Mouse (Mus musculus) forebrain, postnatal 0 days (tissue): Measurements from ENCODE around the gene Rab11a. TPM values are rescaled to one million over a fixed set of nuclear protein-coding genes. Genes with fewer than 3 reads are reported as not detected.
"Not testable (repeated sequence)": the region's sequence is repeated elsewhere in the genome, so short reads cannot be mapped to it uniquely, and the experiment has no call there.

Source experiments
- ATAC-seq: fragments of 200-750 bp; cut with Nextera tagmentation; 2 replicates; pipeline ENCODE4 v1.8.0; 2017; ENCODE audit warnings: mild to moderate bottlenecking, moderate library complexity
- DNase-seq: peaks from one replicate; pipeline ENCODE4 v3.0.0-alpha.2; 2015
- H3K27ac ChIP-seq: fragments of 300-500 bp; sonication (generic); 2 replicates; pipeline ENCODE4 v1.5.1; 2014; ENCODE audit warnings: low read depth, mild to moderate bottlenecking, antibody characterized with exemption, low read length, moderate library complexity, mixed read lengths
- H3K27me3 ChIP-seq: fragments of 300-500 bp; sonication (generic); 2 replicates; pipeline ENCODE4 v1.6.1; 2014; ENCODE audit warnings: mild to moderate bottlenecking, low read length, mixed read lengths; ENCODE audit not compliant: insufficient read depth
- H3K36me3 ChIP-seq: fragments of 300-500 bp; sonication (generic); 2 replicates; pipeline ENCODE4 v1.6.1; 2014; ENCODE audit warnings: mild to moderate bottlenecking, moderate library complexity; ENCODE audit not compliant: insufficient read depth
- H3K4me1 ChIP-seq: fragments of 300-500 bp; sonication (generic); 2 replicates; pipeline ENCODE4 v1.6.1; 2014; ENCODE audit warnings: antibody characterized with exemption; ENCODE audit not compliant: insufficient read depth
- H3K4me2 ChIP-seq: fragments of 300-500 bp; sonication (generic); 2 replicates; pipeline ENCODE4 v1.6.1; 2014; ENCODE audit warnings: low read depth, mild to moderate bottlenecking, moderate library complexity
- H3K4me3 ChIP-seq: fragments of 300-500 bp; sonication (generic); 2 replicates; pipeline ENCODE4 v1.5.1; 2014; ENCODE audit warnings: low read depth, low read length, mixed read lengths
- H3K9ac ChIP-seq: fragments of 300-500 bp; sonication (generic); 2 replicates; pipeline ENCODE4 v1.6.1; 2014; ENCODE audit warnings: mild to moderate bottlenecking
- H3K9me3 ChIP-seq: fragments of 300-500 bp; sonication (generic); 2 replicates; pipeline ENCODE4 v1.6.1; 2016; ENCODE audit warnings: low read length
- CTCF ChIP-seq: sonication (generic); IDR thresholded peaks from 2 replicates; pipeline ENCODE4 v1.5.1; 2016; ENCODE audit warnings: antibody characterized with exemption, control low read depth, low read depth
- WGBS: fragments of 180-500 bp; shearing (Covaris S2); extraction: QIAGEN DNeasy Blood & Tissue Kit; methylation state at CpG from one replicate; pipeline ENCODE4 v1.1.7; 2014; 5-methylcytosine and 5-hydroxymethylcytosine counted together
- polyA plus RNA-seq: library from polyadenylated mRNA; unstranded; fragments of >200 nt; fragmentation: Nextera tagmentation; extraction: Ambion mirVana; gene quantifications from 2 replicates; pipeline ENCODE4 v1.2.1, GENCODE M21; 2015
- total RNA-seq: library from RNA; depleted of rRNA; stranded (reverse); fragments of >200 nt; gene quantifications from 2 replicates; pipeline ENCODE4 v1.2.3, GENCODE M21; 2014

Gene Rab11a
- total and polyA plus RNA-seq, 2 experiments from 2014 or later = 236 to 471 TPM

- WGBS = 82% methylated on average over 6 of the region's 6 CpGs
- no peak overlapping the region for H3K9ac ChIP-seq
- no peaks in the 10 kb centered on the region for H3K27me3 ChIP-seq
These were observed 3.4 kb downstream of the Rab11a start for GRCm38 (mm10) chr9:64734166-64734565.

GRCm38 (mm10) chr9:64731029-64731560 is 6.5 kb downstream of the Rab11a start:
- H3K27ac ChIP-seq = no peak overlapping the region
- H3K4me1 ChIP-seq = peaks cover 4% of the 10 kb centered on the region
- TF ChIP-seq CTCF = no peak
- no peak overlapping the region for H3K4me3 ChIP-seq
- H3K27me3 ChIP-seq = no peaks in the 10 kb centered on the region
- peaks cover 12% of the 10 kb centered on the region for H3K36me3 ChIP-seq
- 92% methylated on average over 3 of the region's 3 CpGs for whole genome bisulfite sequencing
- H3K4me2 ChIP-seq = no peak overlapping the region
- H3K9me3 ChIP-seq = no peaks in the 10 kb centered on the region
- DNase-seq = no peak
- no peak overlapping the region for H3K9ac ChIP-seq
- ATAC-seq = no peak

More at GRCm38 (mm10) chr9:64734166-64734565, 3.4 kb downstream of the Rab11a start:
- ATAC-seq (no peak), DNase-seq (no peak)
- H3K27ac ChIP-seq = no peak overlapping the region
- no peak overlapping the region for H3K4me3 ChIP-seq
- H3K36me3 ChIP-seq = no peaks in the 10 kb centered on the region
- H3K9me3 ChIP-seq = no peaks in the 10 kb centered on the region
- TF ChIP-seq CTCF = no peak
- peaks cover 7% of the 10 kb centered on the region for H3K4me1 ChIP-seq
- H3K4me2 ChIP-seq = no peak overlapping the region

- DNase-seq (no peak), ATAC-seq (no peak)
- 96% methylated on average over 5 of the region's 5 CpGs for WGBS
- peaks cover 33% of the 10 kb centered on the region for H3K36me3 ChIP-seq
- no peak overlapping the region for H3K9ac ChIP-seq
- no peak overlapping the region for H3K4me2 ChIP-seq
- H3K27ac ChIP-seq = no peak overlapping the region
- no peaks in the 10 kb centered on the region for H3K9me3 ChIP-seq
- H3K27me3 ChIP-seq = no peaks in the 10 kb centered on the region
- H3K4me3 ChIP-seq = no peak overlapping the region
- H3K4me1 ChIP-seq = no peaks in the 10 kb centered on the region
- no peak for TF ChIP-seq CTCF
These were observed 11.1 kb downstream of the Rab11a start for GRCm38 (mm10) chr9:64726454-64726853.

- H3K27me3 ChIP-seq = no peaks in the 10 kb centered on the region
- peaks cover 23% of the 10 kb centered on the region for H3K36me3 ChIP-seq
- H3K4me1 ChIP-seq = no peaks in the 10 kb centered on the region
- H3K9ac ChIP-seq = no peak overlapping the region
- no peak overlapping the region for H3K4me2 ChIP-seq
- no peak for TF ChIP-seq CTCF
- ATAC-seq (no peak), DNase-seq (no peak)
- H3K4me3 ChIP-seq = no peak overlapping the region
- no peaks in the 10 kb centered on the region for H3K9me3 ChIP-seq
- WGBS = 83% methylated on average over 5 of the region's 5 CpGs
- H3K27ac ChIP-seq = no peak overlapping the region
These were observed 17.9 kb downstream of the Rab11a start for GRCm38 (mm10) chr9:64719526-64720163.

- H3K27ac ChIP-seq, ATAC-seq, H3K9me3 ChIP-seq, H3K27me3 ChIP-seq, H3K4me2 ChIP-seq, H3K36me3 ChIP-seq, DNase-seq, H3K4me1 ChIP-seq, H3K9ac ChIP-seq, H3K4me3 ChIP-seq: not testable (repeated sequence)
- 88% methylated on average over 3 of the region's 5 CpGs for WGBS
These were observed 27.3 kb downstream of the Rab11a start for GRCm38 (mm10) chr9:64710291-64710690.

- Histone ChIP-seq H3K4me3 (no peak overlapping the region), H3K4me2 (no peak overlapping the region), H3K27ac (no peak overlapping the region), H3K27me3 (no peaks in the 10 kb centered on the region), H3K36me3 (peaks cover 5% of the 10 kb centered on the region), H3K4me1 (no peaks in the 10 kb centered on the region), H3K9ac (no peak overlapping the region), H3K9me3 (no peaks in the 10 kb centered on the region)
- no peak for TF ChIP-seq CTCF
- no peak for DNase-seq
- no peak for ATAC-seq
- WGBS = 90% methylated on average over 5 of the region's 5 CpGs
These were observed 33.3 kb downstream of the Rab11a start for GRCm38 (mm10) chr9:64704073-64704840.

- no peak overlapping the region for H3K4me2 ChIP-seq
- H3K9ac ChIP-seq = no peak overlapping the region
- H3K4me3 ChIP-seq = no peak overlapping the region
- TF ChIP-seq CTCF = no peak
- ATAC-seq = no peak
- no peaks in the 10 kb centered on the region for H3K27me3 ChIP-seq
- H3K36me3 ChIP-seq = peaks cover 2% of the 10 kb centered on the region
- H3K4me1 ChIP-seq = no peaks in the 10 kb centered on the region
- no peak for DNase-seq
- no peak overlapping the region for H3K27ac ChIP-seq
- H3K9me3 ChIP-seq = no peaks in the 10 kb centered on the region
These were observed 34.1 kb downstream of the Rab11a start for GRCm38 (mm10) chr9:64703420-64703965.
